Mouse (Mus musculus) intestine, embryonic 14.5 days (tissue): ENCODE data around the gene Eif2b2. TPM values are rescaled to one million over a fixed set of nuclear protein-coding genes. Genes with fewer than 3 reads are reported as not detected.
A peak's percentile ranks its signal among the peaks of the same experiment; 100 is the strongest.

ENCODE experiments used
- ATAC-seq: fragments of 200-750 bp; cut with Nextera tagmentation; replicated peaks from 2 replicates; pipeline ENCODE4 v1.8.0; 2017; ENCODE audit warnings: low read depth, moderate number of reproducible peaks, moderate TSS enrichment, moderate library complexity; ENCODE audit not compliant: low FRiP score, low TSS enrichment
- DNase-seq: peaks from one replicate; pipeline ENCODE4 v3.0.0-alpha.2; 2018; ENCODE audit warnings: low spot score
- H3K27ac ChIP-seq: fragments of 300-500 bp; sonication (generic); 2 replicates; pipeline ENCODE4 v1.5.1; 2014; ENCODE audit warnings: low read depth, mild to moderate bottlenecking, control low read depth
- H3K27me3 ChIP-seq: fragments of 300-500 bp; sonication (generic); replicated peaks from 2 replicates; pipeline ENCODE4 v1.6.1; 2014; ENCODE audit warnings: low read length, control low read depth; ENCODE audit not compliant: control insufficient read depth, insufficient read depth
- H3K36me3 ChIP-seq: fragments of 300-500 bp; sonication (generic); 2 replicates; pipeline ENCODE4 v1.6.1; 2014; ENCODE audit warnings: low read length, control low read depth; ENCODE audit not compliant: control insufficient read depth, insufficient read depth
- H3K4me1 ChIP-seq: fragments of 300-500 bp; sonication (generic); replicated peaks from 2 replicates; pipeline ENCODE4 v1.6.1; 2014; ENCODE audit warnings: low read length, control low read depth, mixed read lengths; ENCODE audit not compliant: control insufficient read depth, insufficient read depth
- H3K4me2 ChIP-seq: fragments of 300-500 bp; sonication (generic); 2 replicates; pipeline ENCODE4 v1.6.1; 2014; ENCODE audit warnings: low read length
- H3K4me3 ChIP-seq: fragments of 300-500 bp; sonication (generic); 2 replicates; pipeline ENCODE4 v1.5.1; 2014; ENCODE audit warnings: low read depth, low read length, control low read depth, mixed read lengths
- H3K9ac ChIP-seq: fragments of 300-500 bp; sonication (generic); 2 replicates; pipeline ENCODE4 v1.6.1; 2014; ENCODE audit warnings: mild to moderate bottlenecking, low read length
- H3K9me3 ChIP-seq: fragments of 300-500 bp; sonication (generic); 2 replicates; pipeline ENCODE4 v1.6.1; 2016; ENCODE audit warnings: low read length, control low read depth; ENCODE audit not compliant: control insufficient read depth
- WGBS: fragments of 180-500 bp; shearing (Covaris S2); extraction: QIAGEN DNeasy Blood & Tissue Kit; methylation state at CpG from one replicate; pipeline ENCODE4 v1.1.7; 2014; 5-methylcytosine and 5-hydroxymethylcytosine counted together
- polyA plus RNA-seq: library from polyadenylated mRNA; unstranded; fragments of >200 nt; fragmentation: Nextera tagmentation; extraction: Ambion mirVana; gene quantifications from 2 replicates; pipeline ENCODE4 v1.2.1, GENCODE M21; 2014

Gene Eif2b2
- polyA plus RNA-seq, 1 experiment from 2014 or later = 83.5 TPM

DNA sequence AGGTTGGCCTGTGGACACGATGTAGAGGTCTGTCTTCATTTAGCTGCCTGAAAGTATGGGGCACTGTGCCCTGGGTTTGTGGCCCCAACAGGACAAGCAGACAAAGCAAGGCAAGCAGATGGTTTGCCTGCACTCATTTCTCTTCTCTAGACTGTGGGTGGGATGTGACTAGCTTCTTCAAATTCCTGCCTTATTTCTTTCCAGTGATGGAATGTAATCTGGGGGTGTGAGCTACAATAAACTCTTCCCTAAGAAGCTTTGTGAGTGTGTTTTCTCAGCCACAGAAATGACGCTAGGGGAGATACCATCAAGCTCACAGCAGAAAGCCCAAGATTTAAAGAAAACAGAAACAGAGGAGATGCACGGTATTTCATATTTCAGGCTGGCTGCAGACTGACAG lies 32.8 kb downstream of the Eif2b2 start:
- Histone ChIP-seq H3K9ac (no peak overlapping the region), H3K27me3 (no peaks in the 10 kb centered on the region), H3K9me3 (no peaks in the 10 kb centered on the region), H3K27ac (no peak overlapping the region), H3K4me1 (peaks cover 6% of the 10 kb centered on the region), H3K4me3 (no peak overlapping the region), H3K36me3 (no peaks in the 10 kb centered on the region), H3K4me2 (no peak overlapping the region)
- DNase-seq = no peak
- no peak for ATAC-seq
- WGBS = 72% methylated on average over 3 of the region's 3 CpGs

DNA sequence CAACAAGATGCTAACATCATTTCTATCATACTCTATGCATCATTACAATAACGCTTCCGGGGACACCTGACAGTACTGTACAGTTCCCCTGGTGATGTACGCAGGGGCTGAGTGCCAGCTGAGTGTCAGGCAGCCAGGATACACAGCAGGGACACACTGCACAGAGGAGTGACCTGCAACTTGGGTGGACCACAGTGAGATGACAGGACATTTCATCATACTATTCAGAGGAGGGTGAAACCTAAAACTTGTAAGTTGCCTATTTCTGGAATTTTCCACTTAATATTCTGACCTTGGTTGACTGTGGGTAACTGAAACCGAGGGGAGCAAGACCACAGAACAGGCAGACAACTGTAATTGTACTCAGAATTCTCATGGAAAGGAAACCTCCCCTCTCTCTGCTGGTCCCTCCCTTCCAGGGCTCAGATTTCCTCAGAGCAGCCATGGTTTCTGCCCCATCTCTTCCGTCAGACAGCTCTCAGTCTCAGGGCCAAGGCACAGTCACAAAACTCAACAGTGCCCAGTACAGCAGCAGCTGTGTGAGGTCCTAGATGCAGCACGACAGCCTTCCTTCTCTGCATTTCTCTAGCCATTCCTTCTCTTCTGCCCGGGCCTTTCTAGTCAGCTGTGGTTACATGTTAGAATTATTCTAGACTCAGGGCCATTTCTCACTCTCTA lies 36.9 kb downstream of the Eif2b2 start:
- H3K27me3 ChIP-seq = no peaks in the 10 kb centered on the region
- ATAC-seq (no peak), DNase-seq (no peak)
- no peak overlapping the region for H3K4me3 ChIP-seq
- no peaks in the 10 kb centered on the region for H3K9me3 ChIP-seq
- 64% methylated on average over 7 of the region's 7 CpGs for WGBS
- no peak overlapping the region for H3K4me2 ChIP-seq
- H3K36me3 ChIP-seq = 0 out of 2 replicates have a peak, but pooled peaks cover 2% of the 10 kb centered on the region
- H3K9ac ChIP-seq = no peak overlapping the region
- H3K27ac ChIP-seq = no peak overlapping the region
- peaks cover 6% of the 10 kb centered on the region for H3K4me1 ChIP-seq

DNA sequence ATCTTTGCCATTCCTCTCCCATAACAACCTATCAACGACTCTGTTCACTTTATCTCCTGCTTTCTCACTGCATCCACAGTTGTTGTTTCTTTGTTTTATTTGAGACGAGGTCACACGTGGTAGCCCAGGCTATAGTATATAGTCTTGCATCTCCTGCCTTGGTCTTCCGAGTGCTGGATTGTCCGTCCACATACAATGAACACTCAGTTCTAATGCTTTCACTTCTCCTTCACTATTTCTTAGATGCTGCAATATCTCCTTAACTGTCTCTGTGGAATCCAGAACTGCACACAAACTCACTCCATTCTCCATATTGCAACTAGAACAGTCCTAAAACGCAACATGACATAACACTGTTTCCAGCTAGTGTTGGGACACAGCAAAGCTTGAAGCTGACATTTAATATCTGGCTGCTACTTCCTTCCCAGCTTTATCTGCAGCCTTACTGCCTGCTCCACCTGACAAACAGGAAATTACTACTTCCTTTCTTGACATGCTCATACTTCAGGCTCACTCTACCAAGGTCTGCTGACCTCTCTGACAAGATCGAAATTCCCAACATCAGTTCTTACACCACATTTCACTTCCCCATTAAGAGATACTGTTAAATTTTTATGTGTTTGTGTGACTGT lies 37.8 kb downstream of the Eif2b2 start:
- no peaks in the 10 kb centered on the region for H3K9me3 ChIP-seq
- ATAC-seq = no peak
- no peak overlapping the region for H3K27ac ChIP-seq
- 78% methylated on average over 7 of the region's 7 CpGs for WGBS
- DNase-seq = no peak
- H3K9ac ChIP-seq = no peak overlapping the region
- H3K4me2 ChIP-seq = no peak overlapping the region
- 0 out of 2 replicates have a peak, but pooled peaks cover 2% of the 10 kb centered on the region for H3K36me3 ChIP-seq
- no peak overlapping the region for H3K4me3 ChIP-seq
- H3K27me3 ChIP-seq = no peaks in the 10 kb centered on the region
- H3K4me1 ChIP-seq = peaks cover 6% of the 10 kb centered on the region

DNA sequence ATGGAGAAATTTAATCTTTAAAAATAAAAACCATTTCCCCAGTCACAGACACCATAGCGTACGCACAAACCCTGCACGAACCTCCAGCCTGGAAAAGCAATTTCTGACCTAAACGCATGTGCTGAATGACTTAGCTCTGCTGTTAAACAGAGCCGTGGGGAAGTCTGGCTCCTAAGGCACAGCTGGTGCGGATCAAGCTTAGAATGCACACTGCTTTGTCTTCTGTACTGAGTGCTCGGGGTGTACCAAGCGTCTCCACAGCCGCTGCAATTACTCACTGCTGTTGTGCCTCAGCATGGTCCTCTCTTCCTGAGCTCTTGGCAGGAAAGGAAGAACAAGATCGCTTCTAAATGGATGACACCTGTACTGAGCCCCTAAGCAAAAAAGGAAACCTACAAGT lies 43.2 kb downstream of the Eif2b2 start:
- Histone ChIP-seq H3K9me3 (no peaks in the 10 kb centered on the region), H3K27ac (peak overlapping the region; percentile 10; the same call in 1 of the 2 replicates), H3K4me1 (peaks cover 19% of the 10 kb centered on the region), H3K4me3 (no peak overlapping the region), H3K36me3 (0 out of 2 replicates have a peak, but pooled peaks cover 2% of the 10 kb centered on the region), H3K9ac (no peak overlapping the region), H3K4me2 (no peak overlapping the region), H3K27me3 (no peaks in the 10 kb centered on the region)
- ATAC-seq (peak; percentile 83; the same call in 1 of the 2 replicates), DNase-seq (peak; percentile 68)
- WGBS = 30% methylated on average over 10 of the region's 10 CpGs

DNA sequence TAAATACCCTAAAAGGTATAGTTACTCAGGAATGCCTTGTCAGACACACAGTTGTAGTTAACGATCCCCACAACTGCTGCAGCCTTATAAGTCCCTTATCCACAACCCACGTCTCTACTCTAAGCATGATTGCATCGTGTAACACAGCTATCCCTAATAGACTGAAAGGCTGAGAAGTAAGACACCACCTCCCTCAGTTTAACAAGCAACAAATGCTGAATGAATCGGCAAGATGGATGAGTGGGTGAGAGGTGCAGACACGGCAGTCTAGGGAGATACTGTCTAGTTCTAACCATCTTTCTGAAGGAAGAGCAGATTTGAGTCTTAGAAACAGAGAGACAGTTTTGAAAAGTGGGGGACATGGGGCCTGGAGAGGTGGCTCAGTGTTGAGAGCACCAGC lies 43.9 kb downstream of the Eif2b2 start:
- H3K9me3 ChIP-seq = no peaks in the 10 kb centered on the region
- 68% methylated on average over 5 of the region's 5 CpGs for WGBS
- ATAC-seq (no peak), DNase-seq (no peak)
- peak overlapping the region; percentile 10 for H3K27ac ChIP-seq
- no peaks in the 10 kb centered on the region for H3K36me3 ChIP-seq
- no peak overlapping the region for H3K4me2 ChIP-seq
- no peaks in the 10 kb centered on the region for H3K27me3 ChIP-seq
- no peak overlapping the region for H3K9ac ChIP-seq
- H3K4me3 ChIP-seq = no peak overlapping the region
- H3K4me1 ChIP-seq = peaks cover 19% of the 10 kb centered on the region

DNA sequence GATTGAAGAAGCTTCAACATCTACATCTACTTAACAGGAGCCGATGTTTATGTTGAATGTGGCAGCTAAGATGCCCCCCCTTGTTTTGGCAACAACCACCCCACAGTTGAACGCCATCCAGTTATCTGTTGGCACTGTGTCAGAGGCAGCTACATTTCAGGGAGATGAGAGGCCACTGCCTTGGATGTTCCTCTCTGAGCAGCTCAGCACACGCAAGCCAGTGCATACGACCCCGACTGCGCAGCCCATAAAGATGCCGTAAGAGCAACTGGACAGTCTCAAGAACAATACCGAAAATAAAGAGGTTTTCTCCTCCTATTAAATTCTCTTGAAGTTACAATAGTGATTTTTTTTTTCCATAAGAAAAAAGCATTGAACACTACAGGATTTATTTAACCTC lies 45.2 kb downstream of the Eif2b2 start:
- no peak overlapping the region for H3K4me2 ChIP-seq
- H3K27ac ChIP-seq = peak overlapping the region; percentile 64; the same call in 1 of the 2 replicates
- no peak overlapping the region for H3K9ac ChIP-seq
- ATAC-seq = 0 out of 2 replicates have a peak, but pooled peaks have one; percentile 68
- WGBS = 41% methylated on average over 8 of the region's 8 CpGs
- H3K4me3 ChIP-seq = no peak overlapping the region
- H3K9me3 ChIP-seq = no peaks in the 10 kb centered on the region
- peak; percentile 63 for DNase-seq
- H3K27me3 ChIP-seq = no peaks in the 10 kb centered on the region
- H3K4me1 ChIP-seq = peaks cover 19% of the 10 kb centered on the region
- H3K36me3 ChIP-seq = no peaks in the 10 kb centered on the region

DNA sequence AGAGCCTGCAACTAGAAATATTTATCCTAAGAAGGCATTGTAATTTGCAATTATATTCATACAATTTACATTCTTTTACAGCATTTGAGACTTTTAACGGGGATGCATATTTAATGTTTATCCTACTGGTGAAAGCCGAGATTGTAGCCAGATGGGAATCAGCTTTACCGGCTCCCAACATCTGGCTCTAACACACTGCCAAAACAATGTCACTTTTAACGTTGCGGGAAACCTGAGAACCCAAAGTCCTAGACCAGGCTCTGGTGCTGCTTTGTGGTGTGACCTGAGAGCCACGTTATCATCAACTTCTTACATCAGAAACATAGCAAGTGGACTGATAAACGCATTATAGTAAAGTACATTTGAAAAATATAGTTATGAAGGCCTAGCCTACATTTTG lies 45.7 kb downstream of the Eif2b2 start:
- Histone ChIP-seq H3K9me3 (no peaks in the 10 kb centered on the region), H3K27me3 (no peaks in the 10 kb centered on the region), H3K4me1 (peaks cover 19% of the 10 kb centered on the region), H3K4me2 (no peak overlapping the region), H3K4me3 (no peak overlapping the region), H3K9ac (no peak overlapping the region), H3K27ac (peak overlapping the region; percentile 36; the same call in 1 of the 2 replicates), H3K36me3 (no peaks in the 10 kb centered on the region)
- WGBS = 36% methylated on average over 7 of the region's 7 CpGs
- no peak for ATAC-seq
- DNase-seq = no peak

DNA sequence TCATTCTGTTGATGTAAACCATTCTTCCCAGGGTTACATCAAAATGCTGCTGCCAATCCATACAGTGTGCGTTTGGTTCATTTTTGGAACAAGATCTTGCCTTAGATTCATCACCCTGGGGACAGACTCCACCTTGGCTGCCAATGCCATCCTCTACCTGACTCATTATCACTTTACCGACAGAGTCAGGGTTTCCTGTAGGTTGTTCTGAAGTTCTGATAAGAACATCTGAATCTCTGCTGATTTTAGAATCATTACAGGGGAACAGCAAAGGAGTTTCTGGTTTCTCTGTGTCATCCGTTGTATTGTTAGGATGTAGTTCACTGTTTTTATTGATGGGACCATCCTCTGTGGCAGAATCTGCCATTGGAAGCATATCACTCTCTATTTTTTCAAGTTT lies 47.0 kb downstream of the Eif2b2 start:
- Histone ChIP-seq H3K9ac (no peak overlapping the region), H3K27me3 (no peaks in the 10 kb centered on the region), H3K4me2 (no peak overlapping the region), H3K9me3 (no peaks in the 10 kb centered on the region), H3K4me3 (no peak overlapping the region), H3K4me1 (peaks cover 19% of the 10 kb centered on the region), H3K27ac (no peak overlapping the region), H3K36me3 (no peaks in the 10 kb centered on the region)
- DNase-seq (no peak), ATAC-seq (no peak)
- WGBS = 91% methylated on average over 3 of the region's 3 CpGs
